Mouse (Mus musculus): ENCODE measurements around the gene Nt5dc2.

The Nt5dc2 gene

GRCm38 (mm10) chr14:31134015-31135000 lies 3.5 kb downstream of the Nt5dc2 start:
- in situ Hi-C loops (cut with MboI; ENCODE audit: low sequenced_read_pairs), result no loop called here

- in situ Hi-C loops (cut with MboI; ENCODE audit: low sequenced_read_pairs), result no loop called here
Observed at GRCm38 (mm10) chr14:31135495-31136410, 4.9 kb downstream of the Nt5dc2 start.

GRCm38 (mm10) chr14:31136411-31137280 lies 5.8 kb downstream of the Nt5dc2 start:
- in situ Hi-C loops (cut with MboI; ENCODE audit: low sequenced_read_pairs), result no loop called here

- in situ Hi-C loops (cut with MboI; ENCODE audit: low sequenced_read_pairs), result no loop called here
Observed at GRCm38 (mm10) chr14:31137281-31137595, 6.4 kb downstream of the Nt5dc2 start.

- in situ Hi-C loops (cut with MboI; ENCODE audit: low sequenced_read_pairs), result no loop called here
Observed at GRCm38 (mm10) chr14:31137791-31138190, 6.9 kb downstream of the Nt5dc2 start.

- in situ Hi-C loops (cut with MboI; ENCODE audit: low sequenced_read_pairs), result no loop called here
Observed at GRCm38 (mm10) chr14:31138219-31138896, 7.5 kb downstream of the Nt5dc2 start.

- in situ Hi-C loops (cut with MboI; ENCODE audit: low sequenced_read_pairs), result no loop called here
Observed at GRCm38 (mm10) chr14:31138897-31139429, 8.1 kb downstream of the Nt5dc2 start.

GRCm38 (mm10) chr14:31139666-31140065 lies 8.8 kb downstream of the Nt5dc2 start:
- in situ Hi-C loops (cut with MboI; ENCODE audit: low sequenced_read_pairs), result no loop called here

- in situ Hi-C loops (cut with MboI; ENCODE audit: low sequenced_read_pairs), result no loop called here
Observed at GRCm38 (mm10) chr14:31140141-31140540, 9.3 kb downstream of the Nt5dc2 start.

GRCm38 (mm10) chr14:31141011-31141410 lies 10.2 kb downstream of the Nt5dc2 start:
- in situ Hi-C loops (cut with MboI; ENCODE audit: low sequenced_read_pairs), result no loop called here

- in situ Hi-C loops (cut with MboI; ENCODE audit: low sequenced_read_pairs), result no loop called here
Observed at GRCm38 (mm10) chr14:31145694-31146093, 14.8 kb downstream of the Nt5dc2 start.

GRCm38 (mm10) chr14:31160196-31161150 lies 29.6 kb downstream of the Nt5dc2 start:
- in situ Hi-C loops (cut with MboI; ENCODE audit: low sequenced_read_pairs), result no loop called here

- in situ Hi-C loops (cut with MboI; ENCODE audit: low sequenced_read_pairs), result no loop called here
Observed at GRCm38 (mm10) chr14:31161191-31161590, 30.3 kb downstream of the Nt5dc2 start.

- in situ Hi-C loops (cut with MboI; ENCODE audit: low sequenced_read_pairs), result no loop called here
Observed at GRCm38 (mm10) chr14:31161638-31162037, 30.8 kb downstream of the Nt5dc2 start.

GRCm38 (mm10) chr14:31164067-31164466 lies 33.2 kb downstream of the Nt5dc2 start:
- in situ Hi-C loops (cut with MboI; ENCODE audit: low sequenced_read_pairs), result no loop called here

- in situ Hi-C loops (cut with MboI; ENCODE audit: low sequenced_read_pairs), result no loop called here
Observed at GRCm38 (mm10) chr14:31165010-31165409, 34.2 kb downstream of the Nt5dc2 start.

GRCm38 (mm10) chr14:31165458-31165857 lies 34.6 kb downstream of the Nt5dc2 start:
- in situ Hi-C loops (cut with MboI; ENCODE audit: low sequenced_read_pairs), result no loop called here

- in situ Hi-C loops (cut with MboI; ENCODE audit: low sequenced_read_pairs), result no loop called here
Observed at GRCm38 (mm10) chr14:31165991-31166630, 35.3 kb downstream of the Nt5dc2 start.

Measured in CH12F3 (cell line).